Mouse (Mus musculus) kidney, embryonic 14.5 days (tissue): ENCODE measurements at regions not wholly inside any gene's neighbourhood (a gene's known extent, or its start where the extent isn't known, plus 50 kb on each side); places are given as distances from the start of the nearest gene placed in this dataset.

Experiments used
- ATAC-seq: fragments of 200-750 bp; cut with Nextera tagmentation; 2 replicates; pipeline ENCODE4 v1.8.0; 2017; ENCODE audit warnings: moderate number of reproducible peaks, mild to moderate bottlenecking, moderate TSS enrichment, moderate library complexity; ENCODE audit not compliant: low FRiP score, low TSS enrichment
- H3K27ac ChIP-seq: fragments of 300-500 bp; sonication (generic); 2 replicates; pipeline ENCODE4 v1.5.1; 2014; ENCODE audit warnings: low read depth, mild to moderate bottlenecking, low read length, moderate library complexity, mixed read lengths
- H3K27me3 ChIP-seq: fragments of 300-500 bp; sonication (generic); 2 replicates; pipeline ENCODE4 v1.6.1; 2014; ENCODE audit warnings: mild to moderate bottlenecking, low read length; ENCODE audit not compliant: control insufficient read depth, insufficient read depth
- H3K36me3 ChIP-seq: fragments of 300-500 bp; sonication (generic); 2 replicates; pipeline ENCODE4 v1.6.1; 2014; ENCODE audit warnings: low read length, mixed read lengths; ENCODE audit not compliant: control insufficient read depth, insufficient read depth
- H3K4me1 ChIP-seq: fragments of 300-500 bp; sonication (generic); 2 replicates; pipeline ENCODE4 v1.6.1; 2014; ENCODE audit warnings: low read length, mixed read lengths; ENCODE audit not compliant: control insufficient read depth, insufficient read depth
- H3K4me2 ChIP-seq: fragments of 300-500 bp; sonication (generic); replicated peaks from 2 replicates; pipeline ENCODE4 v1.6.1; 2014; ENCODE audit warnings: low read depth, mild to moderate bottlenecking, low read length
- H3K4me3 ChIP-seq: fragments of 300-500 bp; sonication (generic); 2 replicates; pipeline ENCODE4 v1.5.1; 2014; ENCODE audit warnings: mild to moderate bottlenecking, low read length
- H3K9ac ChIP-seq: fragments of 300-500 bp; sonication (generic); 2 replicates; pipeline ENCODE4 v1.6.1; 2014; ENCODE audit warnings: low read depth, mild to moderate bottlenecking, low read length, moderate library complexity
- H3K9me3 ChIP-seq: fragments of 300-500 bp; sonication (generic); 2 replicates; pipeline ENCODE4 v1.6.1; 2016; ENCODE audit warnings: low read length; ENCODE audit not compliant: control insufficient read depth
- WGBS: fragments of 180-500 bp; shearing (Covaris S2); extraction: QIAGEN DNeasy Blood & Tissue Kit; methylation state at CpG from one replicate; pipeline ENCODE4 v1.1.7; 2014; 5-methylcytosine and 5-hydroxymethylcytosine counted together

DNA sequence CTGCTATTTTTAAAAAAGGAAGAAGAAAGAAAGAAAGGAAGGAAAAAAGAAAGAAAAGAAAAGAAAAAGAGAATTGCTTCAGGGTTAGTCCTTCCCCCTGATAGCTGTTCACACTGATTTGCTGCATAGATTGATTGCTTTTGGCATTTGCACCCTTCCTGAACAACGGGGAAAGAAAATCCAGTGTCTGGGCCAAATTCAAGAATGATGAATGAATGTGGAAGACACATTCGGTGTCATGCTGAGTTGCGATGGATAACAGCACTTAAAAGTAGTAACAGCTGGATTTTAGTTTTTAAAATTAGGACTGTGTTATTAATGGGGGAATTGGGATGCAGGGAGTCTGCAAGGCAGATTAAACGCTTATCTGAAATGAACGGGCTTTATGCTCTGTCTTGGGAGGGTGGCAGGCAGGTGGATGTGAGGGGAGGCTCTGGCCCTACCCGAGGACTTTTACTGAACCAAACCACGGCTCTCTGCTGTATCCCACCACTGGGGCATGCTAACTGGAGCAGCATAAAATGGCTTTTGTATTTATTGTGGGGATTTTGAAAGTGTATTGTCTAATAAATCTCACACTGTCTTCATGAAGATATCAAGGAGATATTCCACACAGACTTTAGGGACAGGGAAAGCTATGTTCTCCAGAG is 114.4 kb downstream of the Lca5 start:
- H3K9me3 ChIP-seq: no peaks in the 10 kb centered on the region
- ATAC-seq: no peak; the same call in 1 of the 2 replicates
- H3K27ac ChIP-seq: no peak overlapping the region
- H3K27me3 ChIP-seq: no peaks in the 10 kb centered on the region
- no peak overlapping the region for H3K9ac ChIP-seq
- H3K4me1 ChIP-seq: 0 out of 2 replicates have a peak, but pooled peaks cover 3% of the 10 kb centered on the region
- 36% methylated on average over 7 of the region's 7 CpGs for WGBS
- H3K4me2 ChIP-seq: no peak overlapping the region
- no peak overlapping the region for H3K4me3 ChIP-seq
- H3K36me3 ChIP-seq: no peaks in the 10 kb centered on the region

DNA sequence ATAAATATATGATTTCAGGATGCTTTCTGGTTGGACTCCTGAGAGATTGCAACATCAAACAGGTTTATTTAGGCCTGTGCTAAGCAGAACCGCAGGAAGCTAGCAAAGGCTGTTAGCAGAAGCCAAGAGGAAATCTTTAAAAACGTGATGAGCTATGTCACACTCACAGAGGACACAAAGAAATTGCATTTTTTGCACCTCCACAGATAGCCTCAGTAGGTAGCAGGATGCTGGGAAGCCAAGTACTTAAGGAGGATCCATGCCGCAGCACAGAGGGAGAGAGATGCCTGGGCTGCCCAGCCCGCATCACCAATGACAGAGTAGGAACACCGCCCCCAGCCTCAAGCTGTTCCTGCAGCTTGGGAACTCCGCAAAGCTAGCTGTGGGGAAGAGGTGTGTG is 115.0 kb downstream of the Lca5 start:
- Histone ChIP-seq H3K36me3 (no peaks in the 10 kb centered on the region), H3K27ac (no peak overlapping the region), H3K9me3 (no peaks in the 10 kb centered on the region), H3K4me3 (no peak overlapping the region), H3K4me1 (0 out of 2 replicates have a peak, but pooled peaks cover 6% of the 10 kb centered on the region), H3K4me2 (no peak overlapping the region), H3K27me3 (no peaks in the 10 kb centered on the region), H3K9ac (no peak overlapping the region)
- ATAC-seq: peak; percentile 36; the same call in 1 of the 2 replicates
- WGBS: 16% methylated on average over 6 of the region's 6 CpGs

DNA sequence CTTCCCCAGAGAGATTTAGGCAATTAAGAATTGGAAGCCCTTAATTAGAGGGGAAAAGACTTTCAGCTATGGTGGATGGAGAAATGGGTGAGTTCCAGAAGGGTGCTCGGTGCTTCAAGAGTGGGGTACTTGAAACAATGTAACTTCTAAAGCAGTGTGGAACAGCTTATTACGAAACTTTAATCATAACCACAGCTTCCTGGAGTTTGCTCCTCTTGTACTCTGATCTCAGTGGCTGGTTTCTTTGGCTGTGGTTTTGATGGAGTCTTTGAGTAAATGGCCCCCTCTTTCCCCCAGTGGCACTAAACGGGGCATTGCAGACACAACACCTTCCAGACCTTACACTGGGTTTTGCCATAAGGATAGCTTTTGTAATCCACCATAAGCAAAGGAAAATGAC is 116.6 kb downstream of the Lca5 start:
- Histone ChIP-seq H3K9ac (no peak overlapping the region), H3K27ac (no peak overlapping the region), H3K27me3 (no peaks in the 10 kb centered on the region), H3K9me3 (no peaks in the 10 kb centered on the region), H3K4me3 (no peak overlapping the region), H3K4me2 (no peak overlapping the region), H3K4me1 (0 out of 2 replicates have a peak, but pooled peaks cover 8% of the 10 kb centered on the region), H3K36me3 (no peaks in the 10 kb centered on the region)
- WGBS: 87% methylated on average over 3 of the region's 3 CpGs
- no peak for ATAC-seq

DNA sequence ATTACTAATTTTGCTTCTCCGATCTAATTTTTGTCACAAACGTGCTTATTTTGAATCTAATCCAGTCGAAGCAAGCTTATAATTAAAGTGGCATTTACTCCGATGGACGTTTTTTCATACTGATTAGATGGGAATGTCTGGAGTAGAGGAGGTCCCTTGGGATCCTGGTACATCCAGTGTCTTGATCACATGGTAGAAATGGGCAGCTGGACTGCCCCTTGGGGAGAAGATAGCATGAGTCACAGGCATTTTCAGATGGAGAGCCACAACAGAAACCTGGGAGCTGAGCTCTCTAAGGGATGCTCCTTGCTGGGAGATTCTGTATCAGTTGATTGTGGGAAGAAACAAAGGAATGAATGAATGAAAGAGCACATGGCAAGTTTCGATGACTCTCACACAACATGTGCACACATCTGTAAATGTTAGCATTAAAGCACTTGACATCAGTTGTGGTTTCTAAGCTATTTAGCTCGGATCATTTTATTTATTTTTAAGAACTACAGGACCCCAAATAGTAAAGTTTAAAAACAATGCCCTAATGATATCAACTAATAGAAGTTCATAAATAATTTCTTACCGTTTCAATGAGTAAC is 117.8 kb downstream of the Lca5 start:
- 91% methylated on average over 8 of the region's 8 CpGs for WGBS
- no peak for ATAC-seq
- Histone ChIP-seq H3K27ac (no peak overlapping the region), H3K27me3 (no peaks in the 10 kb centered on the region), H3K4me1 (0 out of 2 replicates have a peak, but pooled peaks cover 8% of the 10 kb centered on the region), H3K9ac (no peak overlapping the region), H3K4me3 (no peak overlapping the region), H3K9me3 (no peaks in the 10 kb centered on the region), H3K36me3 (no peaks in the 10 kb centered on the region), H3K4me2 (no peak overlapping the region)

DNA sequence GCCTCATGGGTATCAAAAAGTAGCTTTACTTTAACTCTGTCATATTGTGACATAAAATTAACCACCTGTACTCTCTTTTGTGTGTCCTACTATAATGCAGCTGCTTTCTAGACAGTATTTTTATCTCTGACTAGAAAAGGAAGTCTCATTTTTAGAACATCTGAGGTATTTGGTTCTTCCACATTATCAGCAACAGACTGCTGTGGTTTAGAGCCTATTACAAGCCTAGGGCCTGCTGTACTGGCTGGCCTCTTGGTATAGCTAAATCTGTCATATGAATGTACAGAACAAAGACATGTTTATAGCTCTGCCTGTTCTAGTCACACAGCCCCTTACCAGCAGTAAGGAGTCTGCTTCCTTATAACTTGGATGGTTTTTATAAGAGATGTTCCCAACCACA is 119.1 kb downstream of the Lca5 start:
- Histone ChIP-seq H3K36me3 (no peaks in the 10 kb centered on the region), H3K4me3 (no peak overlapping the region), H3K27me3 (no peaks in the 10 kb centered on the region), H3K9ac (no peak overlapping the region), H3K4me1 (peaks cover 8% of the 10 kb centered on the region; the same call in 1 of the 2 replicates), H3K27ac (no peak overlapping the region), H3K4me2 (no peak overlapping the region), H3K9me3 (no peaks in the 10 kb centered on the region)
- no peak for ATAC-seq

DNA sequence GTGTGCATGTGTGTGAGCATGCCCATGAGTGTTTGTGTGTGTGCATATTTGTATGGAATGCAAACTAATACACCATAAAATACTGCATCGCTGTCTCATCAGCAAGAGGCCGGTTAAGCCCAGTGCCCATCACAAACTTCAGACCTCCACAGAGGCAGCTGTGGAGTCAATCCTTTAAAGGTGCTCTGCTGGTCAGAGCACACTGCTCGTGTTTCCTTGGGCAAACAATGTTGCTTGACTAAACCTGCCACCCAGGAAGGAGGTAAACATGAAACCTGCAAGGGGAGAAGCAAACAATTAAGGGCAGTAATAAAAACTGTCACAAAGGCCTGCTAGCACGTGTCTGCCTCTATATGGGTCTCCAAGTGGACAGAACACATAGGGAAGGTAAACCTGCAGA is 120.1 kb downstream of the Lca5 start:
- 0 out of 2 replicates have a peak overlapping the region, but pooled peaks have one; percentile 23 for H3K9ac ChIP-seq
- H3K27ac ChIP-seq: no peak overlapping the region
- no peak overlapping the region for H3K4me3 ChIP-seq
- peak; percentile 89 for ATAC-seq
- no peaks in the 10 kb centered on the region for H3K36me3 ChIP-seq
- H3K9me3 ChIP-seq: no peaks in the 10 kb centered on the region
- 25% methylated on average over 4 of the region's 4 CpGs for WGBS
- peaks cover 10% of the 10 kb centered on the region; the same call in 1 of the 2 replicates for H3K4me1 ChIP-seq
- H3K4me2 ChIP-seq: no peak overlapping the region
- no peaks in the 10 kb centered on the region for H3K27me3 ChIP-seq

DNA sequence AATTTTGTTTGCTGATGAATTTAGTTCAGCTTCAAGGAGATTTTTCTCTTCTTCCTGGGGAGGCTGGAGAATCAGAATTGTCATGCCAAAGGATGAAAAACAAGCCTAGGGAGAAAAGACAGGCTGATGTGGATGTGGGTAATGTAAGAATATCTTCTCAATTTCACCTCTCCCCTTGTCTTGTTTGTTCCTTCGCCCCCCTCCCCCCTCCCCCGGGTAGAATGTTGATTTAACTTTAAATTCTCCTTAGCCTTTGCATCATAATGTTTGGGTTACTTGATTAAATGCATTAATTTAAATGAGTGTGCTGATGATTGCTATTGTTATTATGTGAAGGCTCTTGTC is 124.1 kb downstream of the Lca5 start:
- Histone ChIP-seq H3K9ac (no peak overlapping the region), H3K4me2 (no peak overlapping the region), H3K27me3 (no peaks in the 10 kb centered on the region), H3K4me3 (no peak overlapping the region), H3K9me3 (no peaks in the 10 kb centered on the region), H3K4me1 (peaks cover 14% of the 10 kb centered on the region; the same call in 1 of the 2 replicates), H3K36me3 (no peaks in the 10 kb centered on the region), H3K27ac (no peak overlapping the region)
- ATAC-seq: no peak
- WGBS: 14% methylated on average over 2 of the region's 2 CpGs

DNA sequence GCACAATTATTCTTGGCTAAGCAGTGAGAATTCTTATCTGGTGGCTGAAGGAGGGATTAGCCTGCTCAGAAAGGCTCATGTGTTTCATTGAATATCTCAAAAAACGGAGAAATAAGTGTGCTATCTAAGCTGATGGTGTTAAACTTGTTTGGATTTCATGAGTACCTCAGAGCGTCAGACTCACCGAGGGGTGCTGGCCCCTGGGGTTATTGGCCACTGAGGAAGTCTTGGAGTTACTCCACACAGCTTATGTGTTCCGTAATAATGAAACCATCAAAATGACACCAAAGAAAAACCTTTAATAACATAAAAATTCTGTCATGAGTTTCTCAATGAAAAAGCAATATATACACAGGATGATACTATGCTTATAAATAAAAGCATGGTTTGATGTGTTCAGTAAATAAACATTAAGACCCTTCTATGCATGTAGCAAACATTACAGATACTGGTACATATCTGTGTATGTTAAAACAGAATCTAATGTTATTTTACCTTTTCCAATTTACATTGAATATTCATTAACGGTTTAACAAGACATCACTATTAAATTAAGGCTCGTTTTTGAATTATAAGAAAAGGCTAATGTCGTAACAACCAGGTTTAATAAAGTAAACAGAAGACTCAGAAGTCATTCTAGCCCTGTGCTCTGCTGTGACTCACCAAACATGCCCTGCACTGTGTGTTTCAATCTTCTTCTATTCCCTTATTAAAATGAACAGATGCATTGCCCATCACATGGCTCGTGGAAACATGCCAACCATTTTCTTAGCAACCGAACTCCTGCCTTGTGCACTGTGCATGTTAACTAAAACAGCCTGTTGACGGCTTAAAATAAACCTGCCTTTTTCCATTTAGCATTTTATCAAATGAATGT is 124.7 kb downstream of the Lca5 start:
- no peak for ATAC-seq
- no peaks in the 10 kb centered on the region for H3K36me3 ChIP-seq
- WGBS: 66% methylated on average over 10 of the region's 10 CpGs

DNA sequence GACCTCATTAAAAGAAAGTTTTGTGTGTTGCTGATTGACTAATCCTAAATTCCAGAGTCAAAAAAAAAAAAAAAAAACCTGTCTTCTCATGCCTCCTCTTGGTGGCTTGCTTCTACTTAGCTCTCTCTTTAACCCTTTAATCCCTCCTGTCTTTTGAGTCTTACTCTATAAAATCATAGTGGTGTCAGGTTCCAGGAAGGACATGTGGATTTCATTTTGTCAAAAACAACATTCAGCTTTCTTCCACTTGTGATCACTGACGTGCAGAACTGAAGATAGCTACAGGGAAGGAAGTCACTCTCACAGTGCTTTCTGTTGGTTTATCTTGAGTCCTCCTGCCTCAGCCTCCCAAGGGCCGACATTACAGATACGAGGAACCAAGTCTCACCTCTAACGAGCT is 132.2 kb downstream of the Lca5 start:
- no peak for ATAC-seq
- no peak overlapping the region for H3K4me2 ChIP-seq
- no peak overlapping the region for H3K9ac ChIP-seq
- peaks cover 3% of the 10 kb centered on the region for H3K4me1 ChIP-seq
- 75% methylated on average over 4 of the region's 4 CpGs for WGBS
- no peaks in the 10 kb centered on the region for H3K36me3 ChIP-seq
- no peak overlapping the region for H3K4me3 ChIP-seq
- no peaks in the 10 kb centered on the region for H3K27me3 ChIP-seq
- no peak overlapping the region for H3K27ac ChIP-seq
- H3K9me3 ChIP-seq: no peaks in the 10 kb centered on the region

More for the DNA sequence above, 124.7 kb downstream of the Lca5 start:
- no peak overlapping the region for H3K9ac ChIP-seq
- H3K4me2 ChIP-seq: no peak overlapping the region
- peaks cover 13% of the 10 kb centered on the region; the same call in 1 of the 2 replicates for H3K4me1 ChIP-seq
- no peak overlapping the region for H3K27ac ChIP-seq
- no peak overlapping the region for H3K4me3 ChIP-seq
- no peaks in the 10 kb centered on the region for H3K9me3 ChIP-seq
- H3K27me3 ChIP-seq: no peaks in the 10 kb centered on the region
